Mouse (Mus musculus) urinary bladder, adult 18-20 months (tissue): ENCODE measurements around the gene 4930404H24Rik.

Experiments used
- DNase-seq, 2 experiments: peaks; one replicate each; pipeline ENCODE4 v3.0.0; 2022; ENCODE audit warnings: low spot score in 2 of 2, mixed read lengths in 2 of 2

Gene 4930404H24Rik

GRCm38 (mm10) chr2:153533981-153534380 is 41.4 kb downstream of the 4930404H24Rik start:
- DNase-seq: no peak

- DNase-seq: no peak
Measured at GRCm38 (mm10) chr2:153538898-153539297, 46.3 kb downstream of the 4930404H24Rik start.

GRCm38 (mm10) chr2:153542936-153543668 is 50.5 kb downstream of the 4930404H24Rik start:
- no peak for DNase-seq
